Mouse (Mus musculus): ENCODE data around the gene Ank.

DNA sequence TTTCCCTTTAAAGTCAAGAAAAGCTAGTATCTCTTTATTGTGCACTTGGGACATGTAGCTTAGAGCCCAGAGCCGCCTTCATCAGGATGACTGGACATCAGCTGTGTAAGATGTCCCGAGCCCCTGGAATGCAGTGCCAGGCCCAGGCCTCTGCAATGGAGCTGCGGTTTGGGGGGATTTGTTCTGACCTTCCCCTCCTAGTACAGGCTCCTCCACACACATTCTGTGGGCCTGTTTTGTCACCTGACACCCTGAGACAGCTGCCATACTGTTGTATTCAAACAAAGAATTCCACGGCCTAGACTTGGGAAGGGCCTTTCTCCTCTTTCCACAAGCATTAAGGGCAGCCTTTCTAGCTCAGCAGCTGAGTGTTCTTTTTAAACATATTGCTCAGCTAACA is 128.5 kb downstream of the Ank start:
- TF ChIP-seq POLR2A (IDR thresholded peaks at IDR 0.05; ENCODE audit: insufficient read depth, low read length) = no peak
- TF ChIP-seq CTCF (IDR thresholded peaks at IDR 0.05; ENCODE audit: low read depth, low read length) = no peak
- TF ChIP-seq EP300 (IDR thresholded peaks at IDR 0.05; ENCODE audit: insufficient read depth, low read depth, low read length) = no peak

Data from ES-Bruce4 (cell line).